Mouse (Mus musculus) c-Kit-positive CD71-positive TER-119-negative erythroid progenitor cells, embryonic 14.5 days (primary cell): ENCODE measurements at regions not wholly inside any gene's neighbourhood (a gene's known extent, or its start where the extent isn't known, plus 50 kb on each side); places are given as distances from the start of the nearest gene placed in this dataset.

Source experiments
- DNase-seq: peaks from one replicate; pipeline ENCODE4 v3.0.0-alpha.2; 2013; ENCODE audit warnings: low read depth

DNA sequence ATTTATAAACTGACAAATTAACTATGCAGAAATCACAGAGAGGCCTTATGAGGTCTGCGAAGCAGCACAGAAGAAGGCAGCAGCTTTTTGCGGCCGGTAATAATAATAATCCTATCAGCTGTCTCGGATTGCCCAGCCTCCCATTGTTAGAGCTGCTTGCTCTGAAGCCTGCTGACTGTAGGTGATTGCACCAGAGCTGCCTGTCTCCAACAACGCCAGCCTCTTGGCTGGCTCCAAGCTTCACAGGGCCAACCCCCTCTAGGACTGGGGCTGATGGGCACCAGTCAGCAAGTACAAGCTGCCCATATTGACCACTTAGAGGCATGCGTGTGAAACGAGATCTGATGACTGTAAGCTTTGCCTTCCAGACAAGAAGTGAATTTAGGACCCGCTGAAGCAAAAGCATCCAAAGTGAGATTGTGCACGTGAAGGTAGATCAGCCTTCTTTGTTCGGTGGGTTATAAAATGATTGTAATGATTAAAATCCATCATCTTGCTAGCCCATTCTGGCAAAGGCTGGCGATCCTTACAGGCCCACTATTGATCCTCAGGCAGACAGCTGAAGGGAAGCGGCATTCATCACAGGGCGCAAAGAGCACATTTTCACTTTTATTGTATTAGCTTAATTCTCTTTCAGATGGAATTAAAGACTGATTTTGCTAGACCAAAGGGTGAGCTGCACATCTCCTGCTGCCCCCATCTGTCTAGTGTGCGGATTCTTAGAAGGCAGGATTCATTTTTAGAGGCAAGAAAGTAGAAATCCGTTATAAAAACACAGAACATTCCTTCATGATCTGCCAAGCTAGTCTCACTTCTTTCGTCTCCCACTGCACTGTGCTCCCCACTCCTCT lies 503.2 kb upstream of the Smim15 start:
- DNase-seq = no peak

DNA sequence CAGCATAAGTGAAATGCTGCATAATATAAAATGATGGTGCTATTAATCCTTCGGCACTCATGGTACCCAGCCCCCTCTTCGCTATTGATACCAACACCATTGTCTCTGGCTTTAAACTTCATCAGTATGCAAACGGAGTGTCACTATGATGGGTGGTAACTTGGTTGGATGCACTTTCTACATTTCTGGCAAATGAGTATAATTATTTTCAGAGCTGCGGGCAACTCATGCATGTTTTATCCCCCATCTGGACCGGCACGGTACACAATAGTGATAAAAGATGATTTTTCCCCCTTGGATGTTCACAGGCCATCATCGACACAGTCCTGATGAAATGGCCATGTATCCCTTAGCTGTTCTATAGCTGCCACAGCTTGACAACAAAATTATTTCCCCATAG lies 503.9 kb upstream of the Smim15 start:
- no peak for DNase-seq

DNA sequence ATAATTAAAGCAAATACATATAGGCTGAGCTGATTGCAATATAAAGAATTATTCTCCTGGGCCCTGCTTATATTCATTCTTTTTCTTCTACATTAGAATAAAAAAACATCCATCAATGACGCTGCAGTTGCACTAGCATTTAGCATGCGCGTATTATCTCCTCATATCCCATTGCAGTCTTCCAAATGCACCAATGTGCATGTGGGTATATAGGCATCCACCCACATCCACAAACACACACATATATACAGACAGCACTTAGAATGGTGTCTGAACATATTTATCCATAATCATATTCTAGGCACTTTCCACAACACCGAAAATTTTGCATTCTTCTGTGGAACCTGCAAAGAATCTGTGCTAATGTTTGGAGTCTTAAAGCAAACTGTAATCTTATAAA lies 504.4 kb upstream of the Smim15 start:
- DNase-seq = no peak

DNA sequence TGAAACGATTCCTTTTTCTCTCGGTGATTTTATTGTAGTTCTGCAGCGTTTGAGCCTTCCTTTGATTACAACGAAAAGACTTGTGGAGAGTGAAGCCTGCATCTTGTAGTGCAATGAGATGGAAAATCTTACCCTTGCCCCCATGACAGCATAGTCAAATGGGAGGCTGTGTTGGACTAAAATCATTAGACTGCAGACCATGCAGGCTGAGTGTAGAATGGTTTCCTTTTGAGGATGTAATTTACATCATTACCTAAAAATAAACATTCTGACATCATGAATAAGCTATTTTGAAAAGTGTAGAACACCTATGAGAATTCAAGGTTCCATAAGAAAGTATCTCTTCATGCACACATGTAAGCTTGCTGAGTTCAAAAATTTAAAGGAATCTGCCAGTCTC lies 504.9 kb upstream of the Smim15 start:
- DNase-seq = no peak

DNA sequence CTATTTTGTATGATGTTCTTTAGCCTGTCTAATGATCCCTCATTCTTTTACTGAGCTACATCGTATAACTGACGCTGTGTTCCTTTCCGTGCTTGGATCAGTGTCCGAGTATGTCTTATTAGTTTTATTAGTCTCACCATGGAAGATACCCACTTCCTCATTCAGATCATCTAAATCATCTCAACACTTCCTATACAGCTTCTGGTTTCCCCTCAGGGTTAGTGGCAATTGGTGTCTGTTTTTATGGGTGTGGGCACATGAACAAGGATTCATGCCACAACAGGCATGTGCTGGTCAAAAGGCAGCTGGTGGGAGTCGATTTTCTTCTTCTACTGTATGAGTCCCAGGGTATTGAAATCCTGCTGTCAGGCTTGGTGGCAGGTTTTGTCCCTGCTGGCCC lies 509.0 kb upstream of the Smim15 start:
- no peak for DNase-seq

DNA sequence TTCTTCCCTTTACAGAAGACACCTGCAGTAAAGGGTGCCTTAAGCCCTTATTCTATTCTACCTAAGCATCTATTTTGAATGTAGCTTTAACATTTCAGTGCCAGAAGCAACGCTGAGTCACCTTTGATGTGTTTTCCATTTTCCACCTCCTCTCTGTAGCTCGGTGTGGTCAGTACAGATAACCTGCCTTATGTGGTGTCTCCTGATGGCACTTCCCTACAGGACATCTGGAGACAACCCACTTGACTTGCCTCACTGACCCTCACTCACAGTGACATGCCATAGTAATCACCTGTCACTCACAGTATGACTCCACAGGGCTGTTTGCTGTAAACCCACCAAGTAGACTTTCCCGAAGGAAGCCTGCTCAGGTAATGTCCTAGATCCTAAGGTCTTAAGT lies 510.9 kb upstream of the Smim15 start:
- DNase-seq = no peak

DNA sequence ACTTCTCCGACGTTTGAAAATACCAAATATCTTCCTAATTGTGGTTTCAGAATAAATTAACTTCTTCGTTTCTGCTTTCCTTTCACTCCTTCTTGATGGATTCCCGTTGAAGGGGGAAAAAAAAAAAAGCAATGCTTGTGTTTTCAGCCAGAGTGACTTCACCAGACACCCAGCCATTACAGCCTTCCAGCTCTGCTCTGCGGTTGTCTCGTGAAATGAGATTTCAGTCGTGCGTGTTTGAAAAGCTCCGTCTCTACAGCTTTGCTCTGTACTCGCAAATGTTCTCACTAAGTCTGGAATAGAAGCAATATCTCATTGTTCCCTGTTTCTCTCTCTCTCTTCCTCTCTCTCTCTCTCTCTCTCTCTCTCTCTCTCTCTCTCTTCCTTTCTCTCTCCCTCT lies 509.6 kb upstream of the Kif2a start:
- DNase-seq = no peak

DNA sequence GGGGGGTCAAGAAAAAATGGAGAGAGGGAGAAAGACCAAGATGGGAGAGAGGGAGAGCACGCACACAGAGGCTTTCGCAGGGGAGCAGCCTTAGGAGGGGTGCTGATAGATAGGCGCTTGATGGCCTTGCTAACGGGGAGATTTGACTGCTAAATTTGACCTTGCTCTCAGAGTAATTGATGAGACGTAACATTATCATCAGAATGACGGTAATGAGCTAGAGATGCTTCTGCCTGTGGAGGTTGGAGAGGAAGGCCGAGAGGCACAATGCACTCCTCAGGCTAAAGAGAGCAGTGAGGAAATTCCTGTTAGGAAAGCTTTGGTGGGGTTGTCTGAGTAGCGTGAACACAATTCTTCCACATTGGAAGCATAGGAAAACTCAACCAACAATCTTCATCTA lies 509.1 kb upstream of the Kif2a start:
- DNase-seq = no peak

DNA sequence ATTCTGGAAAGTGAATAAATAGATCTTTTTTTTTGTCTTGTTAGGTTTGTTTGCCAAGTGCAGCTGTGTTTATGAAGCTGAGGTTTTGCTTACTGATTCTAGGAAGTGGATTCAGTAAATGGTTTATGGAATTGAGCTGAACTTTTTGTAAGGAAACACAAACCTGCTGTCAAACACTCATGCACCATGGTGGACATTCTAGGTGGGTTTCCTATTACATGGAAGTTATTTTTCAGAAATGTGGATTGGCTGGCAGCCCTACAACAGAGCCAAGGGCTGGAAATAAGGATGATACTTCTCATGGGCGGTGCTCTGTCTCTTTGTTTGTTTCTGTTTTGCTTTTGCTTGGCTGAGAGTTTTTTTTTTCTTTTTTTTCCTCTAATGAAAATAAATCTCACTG lies 508.5 kb upstream of the Kif2a start:
- DNase-seq = no peak

DNA sequence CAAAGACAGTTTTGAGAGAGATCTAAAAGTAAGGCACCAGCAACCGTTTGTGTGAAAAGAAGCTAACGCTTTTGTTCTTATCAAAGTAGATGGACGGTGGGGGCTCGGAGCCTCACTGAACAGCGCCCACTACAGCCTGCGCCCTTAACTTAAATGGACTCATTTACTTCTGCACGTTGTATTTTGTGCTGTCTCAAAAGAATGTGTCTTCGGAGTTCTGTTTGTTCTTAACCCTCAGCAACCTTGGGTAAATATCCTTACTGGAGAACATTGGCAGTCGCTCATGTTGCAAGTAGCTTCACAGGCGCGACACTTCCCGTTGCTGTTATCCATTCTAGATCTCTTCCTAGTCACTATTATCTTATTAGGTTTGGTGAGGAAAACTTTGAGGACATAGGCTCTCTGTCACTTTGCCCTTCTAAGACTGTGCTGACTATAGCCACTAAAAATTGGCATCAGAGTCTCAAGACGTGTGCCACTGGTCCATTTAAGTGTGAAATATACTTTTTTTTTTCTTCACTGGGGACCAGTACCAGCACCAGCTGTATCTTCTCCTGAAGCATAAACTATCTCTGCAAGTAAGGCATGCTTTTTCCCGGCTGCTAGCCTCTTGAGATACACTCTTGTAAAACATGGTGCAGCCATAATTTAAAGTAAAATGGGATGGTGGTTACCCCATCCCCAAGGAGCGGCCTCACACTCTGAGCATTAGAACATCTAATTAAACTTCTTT lies 507.0 kb upstream of the Kif2a start:
- no peak for DNase-seq

DNA sequence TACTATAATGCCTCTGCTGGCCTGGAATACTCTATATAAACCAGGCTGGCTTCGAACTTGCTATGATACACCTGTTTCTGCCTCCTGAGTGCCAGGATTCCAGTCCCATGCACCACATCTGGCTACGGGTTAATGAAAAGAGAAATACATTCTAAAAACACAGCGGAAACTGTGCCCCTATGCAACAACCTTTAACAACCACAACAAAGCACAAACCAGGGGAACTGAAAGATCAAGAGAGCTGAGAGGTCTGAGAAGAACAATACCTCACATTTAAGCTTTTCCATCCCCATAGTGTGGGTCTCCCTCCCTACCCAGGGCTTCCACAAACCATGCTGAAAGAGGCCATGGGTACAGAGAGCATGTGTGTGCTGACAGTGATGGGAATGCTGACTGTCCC lies 501.0 kb upstream of the Kif2a start:
- DNase-seq = no peak

DNA sequence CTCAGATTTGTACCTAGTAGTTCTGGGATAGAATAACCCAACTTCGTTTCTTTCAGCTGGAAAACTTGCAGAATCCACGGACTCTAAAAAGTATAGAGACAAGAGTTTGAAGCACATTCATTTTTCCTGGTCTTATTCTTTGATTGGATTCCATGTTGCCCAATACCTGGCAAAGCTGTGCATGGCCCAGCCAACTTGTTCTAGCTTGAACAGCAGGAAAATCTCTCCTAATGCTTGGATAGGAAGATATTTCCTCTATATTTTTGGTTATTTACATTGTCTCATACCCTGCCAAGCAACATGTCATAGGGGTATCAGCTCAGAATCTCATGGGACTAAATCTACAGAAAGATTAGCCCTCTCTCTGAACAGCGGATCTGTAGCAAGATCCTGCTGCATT lies 492.3 kb upstream of the Kif2a start:
- DNase-seq = no peak

DNA sequence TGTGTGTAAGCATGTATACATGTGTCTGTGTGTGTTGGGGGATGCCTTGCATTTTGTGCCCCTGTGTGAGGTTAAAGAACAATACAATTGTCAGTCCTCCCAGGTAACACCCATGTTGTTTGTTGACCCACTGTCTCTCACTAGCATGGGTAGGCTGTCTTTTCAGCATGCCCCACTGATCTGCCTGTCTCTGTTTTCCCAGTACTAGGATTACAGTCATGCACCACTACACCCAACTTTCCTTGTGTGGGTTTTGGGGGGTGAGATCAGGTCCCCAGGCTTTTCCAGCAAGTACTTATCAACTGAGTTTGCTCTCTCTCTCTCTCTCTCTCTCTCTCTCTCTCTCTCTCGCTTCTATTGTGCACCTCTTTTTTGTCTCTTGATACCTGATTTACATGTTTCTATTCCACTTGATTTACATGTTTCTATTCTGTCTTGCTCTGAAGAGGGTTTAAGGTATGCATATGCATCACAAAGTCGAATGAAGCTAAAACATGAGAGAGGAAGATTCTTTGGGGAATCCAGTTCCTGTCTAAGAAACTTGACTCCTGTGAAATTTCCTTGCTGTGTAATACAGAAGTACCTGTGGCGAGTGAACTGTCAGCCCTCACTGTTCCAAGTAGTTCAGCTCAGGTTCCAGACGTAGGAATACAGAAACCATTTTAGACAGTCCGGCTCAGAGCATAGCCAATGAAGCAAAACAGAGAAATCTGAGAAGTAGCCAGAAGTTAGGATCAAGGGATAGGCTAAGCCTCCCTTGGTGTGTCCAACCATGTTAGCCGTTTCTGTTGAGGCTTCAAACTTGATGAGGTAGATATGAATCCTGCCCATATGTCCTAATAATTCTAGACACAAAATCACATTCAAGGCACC lies 491.6 kb upstream of the Kif2a start:
- no peak for DNase-seq

DNA sequence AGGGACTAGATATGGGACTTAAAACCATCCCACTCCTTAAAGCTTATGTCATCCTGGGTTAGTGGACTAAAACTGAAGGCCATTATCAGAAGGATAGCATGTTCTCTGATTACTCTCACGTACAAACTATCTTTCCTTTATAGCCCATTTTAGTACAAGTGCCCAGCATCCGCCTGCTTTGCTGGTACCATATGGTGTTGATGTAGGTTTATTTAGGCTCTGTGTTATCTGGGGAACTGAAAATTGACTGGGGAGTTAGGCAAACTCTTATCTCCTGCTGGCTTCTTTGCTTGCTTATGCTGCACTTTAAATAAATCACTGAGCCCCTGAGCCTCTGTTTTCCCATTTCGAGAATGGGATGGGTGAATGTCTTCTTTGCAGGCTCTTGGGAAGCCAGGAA lies 485.4 kb upstream of the Kif2a start:
- DNase-seq = no peak

DNA sequence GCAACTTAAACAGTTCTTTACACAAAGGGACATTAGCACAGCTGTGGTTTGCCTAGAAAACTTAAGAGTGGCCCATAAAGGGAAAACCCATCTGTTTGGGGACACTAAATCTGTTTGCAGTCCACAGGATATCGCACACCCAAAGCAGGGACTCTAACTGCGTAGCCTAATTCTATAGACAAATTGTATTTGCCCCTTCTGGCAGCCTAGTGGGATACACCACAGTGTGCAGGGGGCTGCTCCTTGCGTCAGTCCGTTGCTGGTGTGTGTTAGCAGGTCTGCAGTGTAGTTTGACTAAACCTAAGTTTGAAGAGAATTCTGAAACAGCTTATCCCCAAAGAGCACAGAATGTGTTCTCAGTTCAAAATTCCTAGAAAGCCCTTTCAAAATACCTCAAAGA lies 484.9 kb upstream of the Kif2a start:
- DNase-seq = no peak

DNA sequence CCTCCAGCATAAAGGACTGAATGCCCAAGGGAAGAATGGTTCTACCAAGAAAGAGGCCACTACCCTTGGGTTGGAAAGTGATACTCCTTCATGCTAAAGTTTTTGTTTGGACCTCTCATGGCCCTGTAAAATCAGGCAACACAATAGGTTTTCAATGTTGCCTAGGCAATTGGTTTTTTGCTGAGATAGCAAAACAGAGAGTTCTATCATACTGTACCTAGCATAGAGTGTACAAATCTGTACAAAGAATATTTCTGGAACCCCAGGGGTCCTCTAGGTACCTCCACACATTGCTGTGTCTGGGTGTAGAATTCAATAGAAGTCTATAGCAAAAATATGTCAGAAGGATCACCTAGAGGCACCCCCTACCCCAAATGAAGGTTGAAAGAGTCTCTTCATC lies 483.4 kb upstream of the Kif2a start:
- DNase-seq = no peak

DNA sequence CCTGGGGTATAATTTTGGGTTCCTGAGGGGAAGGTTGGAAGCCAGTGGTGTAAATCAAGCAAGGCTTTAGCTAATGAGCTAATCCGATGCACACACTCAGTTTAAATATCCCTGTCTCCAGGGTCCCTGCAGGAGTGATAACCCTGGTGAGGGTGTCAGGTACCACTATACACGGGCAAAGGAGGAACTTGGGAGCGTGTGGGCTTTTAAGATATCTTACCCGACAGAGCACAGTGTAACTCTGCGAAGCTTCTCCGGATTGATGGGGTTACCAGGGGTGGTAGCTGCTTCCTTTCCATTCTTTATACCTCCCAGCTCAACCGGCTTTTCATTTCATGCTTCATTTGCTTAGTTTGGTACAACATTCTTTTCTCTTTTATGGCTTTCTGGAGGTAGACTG lies 480.3 kb upstream of the Kif2a start:
- DNase-seq = no peak

DNA sequence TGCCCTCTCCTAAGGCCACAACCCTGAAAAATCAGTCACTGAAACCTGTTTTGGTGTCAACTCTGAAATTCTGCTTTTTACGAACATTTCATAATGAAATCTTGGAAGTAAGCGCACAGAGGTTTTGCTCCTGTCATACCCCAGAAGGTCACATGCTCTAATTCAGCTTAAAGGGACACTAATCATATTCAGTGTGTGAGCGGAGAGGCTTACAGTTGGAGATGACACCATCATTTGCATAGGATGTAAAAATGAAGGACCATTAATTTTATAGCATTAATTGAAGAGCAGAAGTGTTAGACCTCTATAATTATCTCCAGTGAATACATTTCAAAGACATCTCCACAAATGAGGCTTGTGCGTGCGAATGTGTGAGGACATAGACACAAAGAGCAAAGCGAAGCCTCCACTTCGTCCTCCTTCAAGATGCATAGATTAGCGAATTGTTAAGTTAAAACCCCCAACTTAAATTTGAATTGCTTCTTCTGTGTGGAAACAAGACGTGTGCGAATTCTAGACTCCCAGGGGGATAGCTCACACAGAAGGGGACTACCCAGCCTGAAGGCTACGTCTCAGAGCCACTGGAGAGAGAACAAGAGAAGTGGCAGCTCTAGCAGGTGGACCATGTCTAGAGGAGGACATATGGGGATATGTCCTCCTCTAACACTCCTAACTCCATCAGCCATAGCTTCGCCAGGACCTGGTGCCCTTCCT lies 479.0 kb upstream of the Kif2a start:
- no peak for DNase-seq

DNA sequence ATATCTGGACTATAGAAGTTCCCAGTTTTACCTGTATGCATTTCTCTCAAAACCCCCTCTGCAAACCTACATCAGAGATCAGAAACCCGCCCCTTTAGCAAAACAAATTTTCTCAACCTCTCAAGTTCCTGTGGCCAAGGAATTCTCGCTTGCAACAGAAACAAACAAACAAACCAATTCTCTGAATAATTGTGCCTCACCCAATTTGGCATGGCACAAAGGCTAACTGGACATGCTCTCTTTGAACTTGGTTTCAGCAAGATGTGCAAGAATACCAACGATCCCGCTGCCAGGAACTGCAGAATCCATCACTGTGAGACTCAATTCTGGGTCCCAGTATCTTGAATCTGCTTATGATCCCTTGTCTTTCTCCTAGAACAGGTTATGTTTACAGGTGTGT lies 477.4 kb upstream of the Kif2a start:
- DNase-seq = no peak

DNA sequence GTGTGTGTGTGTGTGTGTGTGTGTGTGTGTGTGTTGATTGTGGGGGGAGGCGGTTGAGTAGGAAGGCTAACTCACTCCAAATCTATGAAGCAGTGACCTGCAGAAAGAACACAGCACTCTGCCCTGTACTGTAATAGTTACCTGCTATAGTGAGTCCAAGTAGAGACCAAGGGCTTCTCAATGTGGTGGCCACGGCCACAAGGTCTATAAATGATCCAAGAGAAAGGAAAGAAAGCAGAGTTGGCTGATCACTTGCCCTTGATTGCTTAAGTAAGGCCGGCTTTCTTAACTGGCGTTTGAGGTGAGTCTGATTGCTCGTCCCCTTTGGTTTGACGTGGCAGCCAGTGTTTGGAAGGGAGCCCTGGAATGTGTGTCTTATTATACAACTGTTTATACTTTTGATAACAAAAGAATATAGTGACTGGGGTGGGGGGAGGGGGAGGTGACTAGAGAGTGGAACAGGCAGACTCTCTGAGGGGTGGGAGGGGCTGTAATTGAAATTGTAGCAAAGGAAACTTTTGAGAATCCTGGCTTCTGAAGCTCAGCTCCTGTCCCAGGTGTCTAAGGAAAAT lies 473.3 kb upstream of the Kif2a start:
- no peak for DNase-seq

DNA sequence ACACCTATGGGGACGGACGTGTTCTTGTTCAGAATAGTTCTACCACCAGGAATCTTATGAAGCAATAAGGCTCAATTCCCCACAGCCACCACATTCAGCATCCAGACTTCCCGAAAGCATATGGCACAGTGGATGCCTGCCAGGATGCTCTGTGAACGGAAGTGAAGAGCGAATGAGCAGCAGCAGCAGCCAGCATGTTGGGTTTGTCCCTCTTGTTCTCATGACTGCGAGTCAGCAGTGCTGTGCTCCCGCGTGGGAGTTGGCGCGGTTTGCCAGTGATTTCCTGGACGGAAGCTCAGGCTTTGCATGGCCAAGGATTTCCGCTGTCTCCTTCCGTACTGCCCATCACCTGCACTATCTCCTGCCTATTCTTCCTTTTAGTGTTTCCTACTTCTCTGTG lies 471.8 kb upstream of the Kif2a start:
- DNase-seq = no peak

DNA sequence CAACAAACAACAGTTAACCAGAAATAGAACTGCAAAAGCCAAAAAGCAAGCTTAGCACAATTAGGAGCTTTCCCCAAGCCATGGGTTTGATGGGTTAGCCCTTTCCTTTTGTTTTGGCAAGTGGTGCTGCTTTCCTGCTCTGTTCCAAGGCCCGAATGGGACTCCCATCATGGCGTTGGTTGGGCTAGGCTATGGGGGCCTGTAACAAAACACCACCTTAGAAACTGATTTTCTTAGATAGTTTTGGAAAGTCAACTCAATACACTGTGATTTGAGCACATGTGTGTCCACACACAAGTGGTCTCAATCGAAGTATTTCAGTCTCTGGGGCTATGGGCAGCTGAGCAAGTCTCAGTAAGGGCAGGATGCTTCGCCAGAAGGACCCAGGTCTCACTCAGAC lies 470.5 kb upstream of the Kif2a start:
- no peak for DNase-seq
